8 mouse cellular contexts compared by ENCODE assay signal in genomic region chr11:58302774-58303445, GRCm38 (mm10). TPM values are rescaled to one million over a fixed set of nuclear protein-coding genes. Genes with fewer than 3 reads are reported as not detected.
DNase-seq lines count a peak whose midpoint lies in the region; ATAC-seq and TF ChIP-seq lines count a peak whose summit lies in the region.

No protein-coding gene starts in this region.

- H3K9ac ChIP-seq in heart, embryonic 16.5 days (ENCODE audit: low read length): peak overlapping the region; percentile 80
- H3K9ac ChIP-seq in hindbrain, embryonic 13.5 days: peak overlapping the region; percentile 77
- H3K9ac ChIP-seq in midbrain, embryonic 13.5 days (replicated peaks): peak overlapping the region; percentile 72

- WGBS in heart, embryonic 16.5 days: 1% methylated on average over 26 of the region's 26 CpGs
- WGBS in hindbrain, embryonic 13.5 days: under 1% methylated on average over 26 of the region's 26 CpGs
- WGBS in midbrain, embryonic 13.5 days: under 1% methylated on average over 26 of the region's 26 CpGs

- DNase-seq in heart, adult 18-20 months: no peak
- DNase-seq in ovary, postnatal 14 days (ENCODE audit: low spot score): no peak
- no peak for DNase-seq in adrenal gland, postnatal 25 days
- DNase-seq in T-cell, adult 2 months (ENCODE audit: low spot score): no peak

- no peak for TF ChIP-seq POLR2A in bone marrow macrophage, adult 2 months (IDR thresholded peaks at IDR 0.05; ENCODE audit: borderline replicate concordance, low read depth, low read length)

- H3K27me3 ChIP-seq in heart, embryonic 16.5 days (ENCODE audit: control insufficient read depth, insufficient read depth, low read length): no peaks in the 10 kb centered on the region
- no peaks in the 10 kb centered on the region for H3K27me3 ChIP-seq in hindbrain, embryonic 13.5 days
- H3K27me3 ChIP-seq in midbrain, embryonic 13.5 days: no peaks in the 10 kb centered on the region

- H3K4me3 ChIP-seq in heart, embryonic 16.5 days (ENCODE audit: low read length): peak overlapping the region; percentile 80
- H3K4me3 ChIP-seq in bone marrow macrophage, adult 2 months (ENCODE audit: insufficient read depth, low read length): peak overlapping the region; percentile 73
- peak overlapping the region; percentile 63 for H3K4me3 ChIP-seq in hindbrain, embryonic 13.5 days
- H3K4me3 ChIP-seq in midbrain, embryonic 13.5 days (replicated peaks): peak overlapping the region; percentile 62

- peak overlapping the region; percentile 95 for H3K27ac ChIP-seq in heart, embryonic 16.5 days (ENCODE audit: low read length)
- peak overlapping the region; percentile 59 for H3K27ac ChIP-seq in bone marrow macrophage, adult 2 months (ENCODE audit: insufficient read depth, low read depth, low read length)
- H3K27ac ChIP-seq in hindbrain, embryonic 13.5 days: peak overlapping the region; percentile 87
- peak overlapping the region; percentile 89 for H3K27ac ChIP-seq in midbrain, embryonic 13.5 days

- no peak for TF ChIP-seq CTCF in bone marrow macrophage, adult 2 months (IDR thresholded peaks at IDR 0.05; ENCODE audit: low read depth, low read length)

- H3K36me3 ChIP-seq in heart, embryonic 16.5 days (ENCODE audit: control insufficient read depth, insufficient read depth): no peaks in the 10 kb centered on the region
- no peaks in the 10 kb centered on the region for H3K36me3 ChIP-seq in hindbrain, embryonic 13.5 days
- no peaks in the 10 kb centered on the region for H3K36me3 ChIP-seq in midbrain, embryonic 13.5 days

- ATAC-seq in heart, embryonic 16.5 days (replicated peaks; ENCODE audit: extremely low read depth, insufficient read depth, low FRiP score): peak; percentile 53
- ATAC-seq in hindbrain, embryonic 13.5 days (ENCODE audit: low FRiP score): peak; percentile 32; the same call in 1 of the 2 replicates
- peak; percentile 59 for ATAC-seq in midbrain, embryonic 13.5 days

- peak overlapping the region; percentile 74 for H3K4me2 ChIP-seq in heart, embryonic 16.5 days (ENCODE audit: low read depth, low read length)
- peak overlapping the region; percentile 60 for H3K4me2 ChIP-seq in hindbrain, embryonic 13.5 days
- H3K4me2 ChIP-seq in midbrain, embryonic 13.5 days (replicated peaks): peak overlapping the region; percentile 68

- peaks cover 16% of the 10 kb centered on the region for H3K4me1 ChIP-seq in heart, embryonic 16.5 days (ENCODE audit: control insufficient read depth, insufficient read depth, low read length)
- peaks cover 8% of the 10 kb centered on the region; the same call in 1 of the 2 replicates for H3K4me1 ChIP-seq in bone marrow macrophage, adult 2 months (ENCODE audit: control insufficient read depth, insufficient read depth, low read length)
- peaks cover 33% of the 10 kb centered on the region for H3K4me1 ChIP-seq in hindbrain, embryonic 13.5 days (replicated peaks)
- peaks cover 26% of the 10 kb centered on the region for H3K4me1 ChIP-seq in midbrain, embryonic 13.5 days (replicated peaks)

- no peaks in the 10 kb centered on the region for H3K9me3 ChIP-seq in heart, embryonic 16.5 days (replicated peaks; ENCODE audit: control insufficient read depth, low read length)
- H3K9me3 ChIP-seq in hindbrain, embryonic 13.5 days: no peaks in the 10 kb centered on the region
- no peaks in the 10 kb centered on the region for H3K9me3 ChIP-seq in midbrain, embryonic 13.5 days

RNA-seq across cellular contexts. Expression of gene Zfp692, which starts 4.0 kb away (rescaled TPM):
- 15.0 and 16.6 TPM in 2 replicates for polyA plus RNA-seq in heart, embryonic 16.5 days (2015; fragmentation: Nextera tagmentation; extraction: Ambion mirVana)
- total RNA-seq in heart, adult 18-20 months (2021): 1 to 10 TPM; 2.5 to 4.4 TPM
- polyA plus RNA-seq in bone marrow macrophage, adult 2 months (2012; ENCODE audit: insufficient read depth, insufficient read length, missing spikeins): 12.1 and 13.5 TPM in 2 replicates
- 26.7 and 27.1 TPM in 2 replicates for polyA plus RNA-seq in hindbrain, embryonic 13.5 days (2015; fragmentation: Nextera tagmentation; extraction: Ambion mirVana)
- 26.0 and 28.8 TPM in 2 replicates for polyA plus RNA-seq in midbrain, embryonic 13.5 days (2015; fragmentation: Nextera tagmentation; extraction: Ambion mirVana)
- total RNA-seq in adrenal gland, postnatal 25 days (2021): 14.4 and 17.3 TPM in 2 replicates

RNA-seq across cellular contexts. Expression of gene Zfp672, which starts 27.2 kb away (rescaled TPM):
- 38.8 and 40.5 TPM in 2 replicates for polyA plus RNA-seq in heart, embryonic 16.5 days (2015; fragmentation: Nextera tagmentation; extraction: Ambion mirVana)
- 10 to 100 TPM; 35.2 to 42.4 TPM for total RNA-seq in heart, adult 18-20 months (2021)
- polyA plus RNA-seq in bone marrow macrophage, adult 2 months (2012; ENCODE audit: insufficient read depth, insufficient read length, missing spikeins): 14.2 TPM in 2 replicates
- polyA plus RNA-seq in hindbrain, embryonic 13.5 days (2015; fragmentation: Nextera tagmentation; extraction: Ambion mirVana): 38.4 and 40.2 TPM in 2 replicates
- polyA plus RNA-seq in midbrain, embryonic 13.5 days (2015; fragmentation: Nextera tagmentation; extraction: Ambion mirVana): 38.6 and 39.7 TPM in 2 replicates
- 53.1 and 53.4 TPM in 2 replicates for total RNA-seq in adrenal gland, postnatal 25 days (2021)

RNA-seq across cellular contexts. Expression of gene Sh3bp5l, which starts 27.6 kb away (rescaled TPM):
- polyA plus RNA-seq in heart, embryonic 16.5 days (2015; fragmentation: Nextera tagmentation; extraction: Ambion mirVana): 32.0 and 32.5 TPM in 2 replicates
- total RNA-seq in heart, adult 18-20 months (2021): 10 to 100 TPM; 27.7 to 30.0 TPM
- polyA plus RNA-seq in bone marrow macrophage, adult 2 months (2012; ENCODE audit: insufficient read depth, insufficient read length, missing spikeins): 17.3 and 19.2 TPM in 2 replicates
- polyA plus RNA-seq in hindbrain, embryonic 13.5 days (2015; fragmentation: Nextera tagmentation; extraction: Ambion mirVana): 48.5 and 49.9 TPM in 2 replicates
- polyA plus RNA-seq in midbrain, embryonic 13.5 days (2015; fragmentation: Nextera tagmentation; extraction: Ambion mirVana): 48.4 and 50.7 TPM in 2 replicates
- 41.7 and 64.5 TPM in 2 replicates for total RNA-seq in adrenal gland, postnatal 25 days (2021)

RNA-seq across cellular contexts. Expression of gene 4930438A08Rik, which starts 28.3 kb away (rescaled TPM):
- 0.08 TPM in 1 of 2 replicates, not detected in the other for polyA plus RNA-seq in heart, embryonic 16.5 days (2015; fragmentation: Nextera tagmentation; extraction: Ambion mirVana)
- total RNA-seq in heart, adult 18-20 months (2021): not detected
- polyA plus RNA-seq in bone marrow macrophage, adult 2 months (2012; ENCODE audit: insufficient read depth, insufficient read length, missing spikeins): not detected in 2 replicates
- 0.08 TPM in 1 of 2 replicates, not detected in the other for polyA plus RNA-seq in hindbrain, embryonic 13.5 days (2015; fragmentation: Nextera tagmentation; extraction: Ambion mirVana)
- not detected in 2 replicates for polyA plus RNA-seq in midbrain, embryonic 13.5 days (2015; fragmentation: Nextera tagmentation; extraction: Ambion mirVana)
- total RNA-seq in adrenal gland, postnatal 25 days (2021): not detected in 2 replicates
